Mouse (Mus musculus) brain, embryonic 14.5 days (tissue): Measurements from ENCODE around the gene Gbp8.

Source experiments
- CTCF ChIP-seq: fragments of 200-500 bp; IDR thresholded peaks from 2 replicates; pipeline ENCODE4 v1.5.1; 2012; ENCODE audit warnings: inconsistent platforms, mild to moderate bottlenecking, moderate library complexity, borderline replicate concordance; ENCODE audit not compliant: insufficient read depth, insufficient read length; ENCODE audit errors: extremely low read depth
- POLR2A ChIP-seq: fragments of 200-500 bp; IDR thresholded peaks from 2 replicates; pipeline ENCODE4 v1.6.1; 2012; ENCODE audit warnings: mild to moderate bottlenecking, inconsistent platforms, borderline replicate concordance; ENCODE audit not compliant: poor library complexity, insufficient read depth, insufficient read length, severe bottlenecking; ENCODE audit errors: extremely low read depth

GRCm38 (mm10) chr5:105012551-105012950 is 126.8 kb downstream of the Gbp8 start:
- TF ChIP-seq POLR2A (no peak), CTCF (no peak)
